Mouse (Mus musculus): ENCODE measurements around the gene Cbfa2t3.

Gene Cbfa2t3

DNA sequence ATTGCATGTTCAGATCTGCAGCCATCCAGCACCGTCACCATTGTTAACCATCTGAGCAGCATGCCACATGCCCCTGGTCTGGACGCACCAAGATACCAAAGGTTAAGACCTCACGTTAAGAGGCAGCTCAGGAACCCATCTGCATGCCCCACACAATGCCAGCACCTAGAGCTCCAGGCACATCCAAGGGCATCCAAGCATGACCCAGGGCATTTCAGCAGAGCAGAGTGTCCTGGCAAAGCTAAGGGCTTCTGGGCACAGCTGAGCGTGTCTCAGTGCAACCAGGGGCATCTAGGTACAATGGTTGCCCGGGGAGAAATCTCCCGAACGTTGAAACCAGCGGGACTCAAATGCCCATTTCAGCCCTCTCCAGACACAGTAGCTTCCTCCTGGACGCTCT lies 98.2 kb downstream of the Cbfa2t3 start:
- in situ Hi-C loops (cut with MboI; ENCODE audit: low pct_unique_long_range_greater_than_20kb in 1 of 2, low sequenced_read_pairs in 2 of 2, unreplicated experiment in 1 of 2) = no loop called here

DNA sequence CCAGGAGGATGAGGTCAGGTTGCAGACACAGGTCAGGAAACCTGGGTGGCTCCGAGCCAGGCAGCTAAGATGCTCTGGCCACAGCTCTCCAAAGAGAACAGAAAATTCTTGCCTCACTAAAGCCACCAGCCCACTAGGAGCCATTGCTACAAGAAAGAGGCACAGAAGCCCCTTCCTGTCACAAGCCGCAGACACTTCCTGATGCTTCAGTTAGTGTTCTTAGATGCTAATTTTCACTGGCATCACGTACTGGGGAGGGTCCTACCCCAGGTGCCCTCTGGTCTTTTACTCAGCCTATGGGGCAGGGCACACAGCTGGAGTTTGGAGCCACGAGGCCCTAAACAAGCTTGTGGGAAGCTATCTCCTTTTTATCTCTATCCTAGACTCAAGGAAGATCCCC lies 102.9 kb downstream of the Cbfa2t3 start:
- in situ Hi-C loops (cut with MboI; ENCODE audit: low pct_unique_long_range_greater_than_20kb in 1 of 2, low sequenced_read_pairs in 2 of 2, unreplicated experiment in 1 of 2) = no loop called here

DNA sequence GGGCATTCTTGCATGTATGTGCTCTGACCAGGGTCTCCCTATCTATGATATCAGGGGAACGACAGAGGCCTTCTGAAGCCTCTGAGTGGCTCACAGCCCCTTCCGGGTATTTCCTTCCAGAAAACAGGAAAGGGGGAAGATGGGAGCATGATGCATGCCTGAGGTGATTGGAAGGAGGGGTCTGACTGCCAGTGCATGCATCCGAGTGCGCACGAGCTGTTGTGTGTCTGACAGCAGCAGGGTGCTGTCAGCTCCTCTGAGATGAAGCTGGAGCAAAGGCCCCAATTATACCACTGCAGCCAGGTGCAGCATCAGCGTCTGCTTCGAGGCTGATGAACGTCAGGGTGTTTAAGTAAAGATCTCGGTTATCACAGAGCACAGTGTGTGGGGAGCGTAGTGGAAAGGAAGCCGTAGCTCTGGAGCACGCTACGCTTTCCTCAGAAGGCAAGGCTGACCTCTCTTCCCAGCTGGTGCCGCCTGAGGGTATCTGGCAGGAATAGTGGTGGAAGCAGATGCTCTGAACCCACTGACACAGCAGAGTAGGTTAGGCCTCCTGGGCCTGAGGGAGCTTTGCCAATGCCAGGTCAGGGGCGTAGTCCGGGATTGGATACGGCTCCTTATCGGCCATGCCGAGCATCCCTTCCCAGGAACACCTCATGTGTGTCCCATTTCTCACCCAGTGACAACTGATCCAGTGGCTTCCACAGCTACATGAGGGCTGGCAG lies 105.0 kb downstream of the Cbfa2t3 start:
- in situ Hi-C loops (cut with MboI; ENCODE audit: low pct_unique_long_range_greater_than_20kb in 1 of 2, low sequenced_read_pairs in 2 of 2, unreplicated experiment in 1 of 2) = no loop called here

DNA sequence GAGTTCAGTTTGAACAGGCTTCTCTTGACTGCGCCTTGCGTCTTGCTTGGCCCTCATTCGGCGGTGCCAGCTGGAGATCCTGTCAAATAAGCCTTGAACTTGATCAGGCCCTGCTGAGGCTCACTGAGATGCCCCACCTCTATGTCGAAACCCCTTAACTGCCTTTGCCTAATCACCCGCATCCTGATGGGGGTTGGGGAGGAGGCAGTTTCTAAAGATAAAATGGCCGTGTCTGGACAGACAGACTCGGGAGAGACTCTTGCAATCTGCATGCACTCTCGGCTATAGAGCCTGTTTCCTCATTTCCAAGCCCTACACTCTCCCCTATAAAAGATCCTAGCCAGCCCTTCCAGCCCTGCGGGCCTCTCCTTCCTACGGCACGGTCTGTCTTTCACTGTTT lies 105.7 kb downstream of the Cbfa2t3 start:
- in situ Hi-C loops (cut with MboI; ENCODE audit: low pct_unique_long_range_greater_than_20kb in 1 of 2, low sequenced_read_pairs in 2 of 2, unreplicated experiment in 1 of 2) = no loop called here

DNA sequence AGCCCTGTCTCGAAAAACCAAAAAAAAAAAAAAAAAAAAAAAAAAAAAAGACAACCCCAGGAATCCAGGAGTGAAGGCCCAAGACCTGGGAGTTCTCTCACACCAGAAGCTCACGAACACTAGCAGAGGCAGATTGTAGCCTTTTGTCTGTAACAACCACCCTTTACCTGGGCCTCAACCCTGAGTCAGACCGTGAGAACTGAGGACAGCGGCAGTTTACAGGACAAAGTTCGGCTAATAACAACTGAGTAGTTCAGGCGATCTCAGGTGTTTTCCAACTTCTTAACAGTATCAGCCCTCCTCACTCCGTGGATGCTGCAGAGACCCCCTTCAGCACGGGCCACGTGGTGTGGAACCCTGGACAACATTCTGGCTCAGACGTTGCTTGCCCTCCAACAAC lies 112.2 kb downstream of the Cbfa2t3 start:
- in situ Hi-C loops (cut with MboI; ENCODE audit: low pct_unique_long_range_greater_than_20kb in 1 of 2, low sequenced_read_pairs in 2 of 2, unreplicated experiment in 1 of 2) = no loop called here

DNA sequence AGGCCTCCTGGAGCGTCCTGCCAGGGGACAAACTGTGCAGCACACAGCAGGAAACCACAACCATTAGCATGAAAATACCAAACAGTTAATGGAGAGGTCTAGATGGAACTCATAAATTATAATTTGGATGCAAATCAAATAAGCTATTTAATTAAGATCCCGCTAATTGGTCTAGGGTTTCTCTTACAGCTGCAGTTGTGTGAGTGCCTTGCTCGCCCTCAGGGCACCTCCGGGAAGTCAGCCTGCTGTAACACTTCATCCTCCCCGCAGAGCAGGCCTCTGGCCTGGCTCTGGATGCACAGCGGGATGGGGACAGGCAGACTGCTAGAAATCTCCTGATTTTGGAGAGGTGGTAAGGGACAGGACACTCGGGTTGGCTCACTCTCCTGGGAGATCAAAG lies 112.7 kb downstream of the Cbfa2t3 start:
- in situ Hi-C loops (cut with MboI; ENCODE audit: low pct_unique_long_range_greater_than_20kb in 1 of 2, low sequenced_read_pairs in 2 of 2, unreplicated experiment in 1 of 2) = no loop called here

DNA sequence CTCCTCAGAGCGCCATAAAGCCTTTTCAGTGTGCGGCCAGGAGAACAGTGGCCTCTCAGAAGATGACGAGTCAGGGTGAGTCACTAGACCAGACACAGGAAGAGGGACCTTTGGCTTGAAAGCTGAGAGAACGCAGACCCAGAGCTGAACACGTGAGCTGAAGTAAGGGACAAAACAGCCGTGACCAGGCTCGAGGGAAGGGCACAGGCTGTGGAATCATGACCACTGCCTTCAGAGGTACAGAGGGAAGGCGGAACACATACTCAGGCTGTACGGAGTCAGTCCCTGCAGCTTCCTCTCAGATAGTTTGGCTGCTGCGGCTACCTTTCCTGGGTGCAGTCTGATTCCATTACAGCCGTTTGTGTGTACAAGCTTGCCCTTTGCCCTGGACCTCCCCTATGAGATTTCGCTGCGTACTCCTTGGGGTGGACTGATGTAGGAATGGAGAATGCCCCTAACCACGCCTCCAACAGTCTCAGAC lies 113.5 kb downstream of the Cbfa2t3 start:
- in situ Hi-C loops (cut with MboI; ENCODE audit: low pct_unique_long_range_greater_than_20kb in 1 of 2, low sequenced_read_pairs in 2 of 2, unreplicated experiment in 1 of 2) = no loop called here

DNA sequence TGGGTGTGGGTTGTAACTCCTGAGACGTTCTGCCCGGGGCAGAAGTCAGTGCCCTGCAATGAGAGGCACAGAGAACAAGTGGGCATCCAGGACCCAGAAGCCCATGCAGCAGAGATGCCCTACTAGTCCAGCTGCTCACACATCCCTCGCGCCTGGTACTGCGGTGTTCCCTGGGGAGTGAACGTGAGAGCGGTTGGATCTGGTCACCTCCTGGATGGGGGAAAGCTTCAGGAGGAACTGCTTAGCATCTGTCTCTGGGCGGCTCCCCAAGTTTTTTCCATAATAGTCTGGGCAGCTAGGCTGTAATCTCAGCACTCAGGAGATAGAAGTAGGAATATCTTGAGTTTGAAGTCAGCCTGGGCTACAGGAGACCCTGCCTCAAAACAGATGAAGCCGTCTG lies 113.9 kb downstream of the Cbfa2t3 start:
- in situ Hi-C loops (cut with MboI; ENCODE audit: low pct_unique_long_range_greater_than_20kb in 1 of 2, low sequenced_read_pairs in 2 of 2, unreplicated experiment in 1 of 2) = no loop called here

DNA sequence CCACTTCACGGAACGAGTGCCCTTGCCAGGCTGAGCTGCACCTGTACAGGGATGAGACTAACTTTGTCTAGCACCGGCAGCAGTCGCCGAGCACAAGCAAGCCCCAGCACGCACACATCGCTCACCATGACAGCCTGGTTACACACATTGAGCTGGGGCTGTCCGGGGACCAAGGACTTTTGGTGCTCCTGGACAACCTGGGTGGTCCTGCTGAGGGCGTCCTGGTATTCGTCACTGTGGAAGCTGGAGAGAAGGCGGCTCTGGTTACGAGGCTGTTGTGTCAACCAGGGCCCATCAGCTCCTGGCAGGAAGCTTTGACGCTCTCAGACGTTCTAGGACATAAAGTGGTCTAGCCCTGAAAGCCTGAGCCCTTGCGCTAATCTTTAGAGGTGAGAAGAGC lies 118.0 kb downstream of the Cbfa2t3 start:
- in situ Hi-C loops (cut with MboI; ENCODE audit: low pct_unique_long_range_greater_than_20kb in 1 of 2, low sequenced_read_pairs in 2 of 2, unreplicated experiment in 1 of 2) = no loop called here

DNA sequence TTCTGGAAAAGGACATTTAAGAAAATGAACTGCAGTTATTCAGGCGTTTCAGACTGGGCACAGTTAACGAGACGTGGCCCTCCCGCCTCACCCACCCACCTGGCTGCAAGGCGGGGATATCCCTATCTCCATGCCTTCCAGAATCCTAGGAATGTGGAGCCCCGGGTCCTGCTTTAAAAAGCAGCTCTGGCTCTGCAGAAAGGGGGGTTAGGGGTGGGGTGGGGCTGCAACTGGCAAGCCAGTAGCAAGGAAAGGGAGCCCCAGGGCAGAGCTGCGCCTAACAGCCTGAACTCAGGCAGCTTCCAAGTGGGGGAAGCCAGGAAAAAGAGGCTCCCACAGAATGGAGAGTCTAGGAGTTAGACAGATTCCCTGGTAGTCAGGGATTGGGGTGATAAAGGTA lies 119.7 kb downstream of the Cbfa2t3 start:
- in situ Hi-C loops (cut with MboI; ENCODE audit: low pct_unique_long_range_greater_than_20kb in 1 of 2, low sequenced_read_pairs in 2 of 2, unreplicated experiment in 1 of 2) = no loop called here

DNA sequence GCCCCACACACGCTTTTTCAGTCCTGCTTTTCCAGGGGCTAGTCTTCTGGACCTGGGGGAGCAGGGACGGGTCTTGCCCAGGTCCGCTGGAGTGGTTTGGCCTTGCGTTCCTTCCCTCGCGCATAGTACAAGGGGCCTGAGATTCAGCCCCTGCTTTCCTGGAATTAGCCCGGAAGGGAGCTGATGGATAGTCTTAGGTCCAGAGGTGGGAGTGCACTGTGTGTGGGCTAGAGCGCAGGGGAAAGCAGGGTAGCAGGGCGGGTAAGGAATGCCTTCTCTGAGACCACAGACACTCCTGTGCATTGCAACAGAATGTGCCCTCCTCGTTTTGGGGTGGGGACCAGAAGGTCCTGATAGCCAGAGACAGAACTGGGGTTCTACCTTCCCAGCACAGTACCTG lies 121.8 kb downstream of the Cbfa2t3 start:
- in situ Hi-C loops (cut with MboI; ENCODE audit: low pct_unique_long_range_greater_than_20kb in 1 of 2, low sequenced_read_pairs in 2 of 2, unreplicated experiment in 1 of 2) = no loop called here

DNA sequence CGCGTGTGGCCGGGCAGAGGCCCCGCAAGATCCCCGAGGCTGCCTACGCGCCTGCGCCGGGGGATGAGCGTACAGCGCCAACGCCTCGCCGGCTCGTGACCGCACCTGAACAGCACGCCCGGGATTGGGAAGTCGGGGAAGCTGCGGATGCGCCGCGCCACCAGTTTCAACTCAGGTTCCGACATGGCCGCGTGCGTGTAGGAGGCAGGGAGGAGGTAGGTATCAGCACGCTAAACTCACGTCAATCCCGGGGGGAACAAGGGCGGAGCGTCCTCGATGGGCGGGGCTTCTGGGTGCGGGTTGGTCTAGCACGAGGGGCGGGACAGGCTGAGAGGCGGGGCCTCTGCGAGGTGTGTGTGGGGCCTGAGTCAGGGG lies 122.3 kb downstream of the Cbfa2t3 start, which contains the start of gene Aprt:
Aprt (minus strand) TSS at position 262 of the 375 bp plus-strand sequence.
- in situ Hi-C loops (cut with MboI; ENCODE audit: low pct_unique_long_range_greater_than_20kb in 1 of 2, low sequenced_read_pairs in 2 of 2, unreplicated experiment in 1 of 2) = no loop called here

DNA sequence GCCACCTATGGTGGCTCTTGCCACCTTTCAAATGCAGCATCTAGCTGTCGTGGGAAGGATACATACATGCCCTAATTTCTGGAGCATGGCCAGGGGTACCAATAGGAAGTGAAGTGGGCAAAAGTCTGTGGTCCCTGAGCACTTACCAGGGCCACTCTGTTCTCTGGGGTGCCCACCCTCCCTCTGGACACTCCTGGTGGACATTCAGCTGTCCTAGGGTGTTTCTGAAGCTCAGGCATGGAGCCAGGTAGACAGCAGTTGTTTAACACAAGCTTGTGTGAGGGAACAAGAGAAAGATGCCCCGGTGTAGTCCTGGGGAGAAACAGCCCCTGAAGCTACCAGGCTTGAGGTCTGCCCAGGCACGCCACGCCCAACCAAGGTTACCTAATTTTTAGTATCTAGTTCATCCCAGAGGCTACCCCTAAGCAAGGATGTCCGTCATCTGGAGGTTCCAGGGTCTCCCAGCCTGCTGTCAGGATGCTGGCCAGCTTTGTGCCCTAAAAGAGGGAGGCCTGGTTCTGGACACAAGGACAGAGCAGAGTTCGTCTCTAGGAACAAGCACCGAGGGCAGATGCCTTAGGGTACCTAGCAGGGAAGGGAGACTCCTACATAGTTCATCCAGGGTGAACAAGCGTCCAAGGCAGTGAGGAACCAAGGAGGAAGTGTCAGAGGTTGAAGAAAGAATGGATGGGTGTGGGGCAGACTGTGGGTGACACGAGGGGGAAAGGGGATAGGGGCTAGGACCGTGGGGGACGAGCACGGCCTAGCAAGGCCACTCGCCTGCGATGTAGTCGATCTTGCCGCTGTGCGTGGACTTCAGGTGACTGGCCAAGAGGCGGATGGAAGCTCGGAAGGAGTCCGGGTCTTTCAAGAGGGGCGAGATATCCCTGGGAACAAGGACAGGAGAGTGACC lies 122.9 kb downstream of the Cbfa2t3 start:
- in situ Hi-C loops (cut with MboI; ENCODE audit: low pct_unique_long_range_greater_than_20kb in 1 of 2, low sequenced_read_pairs in 2 of 2, unreplicated experiment in 1 of 2) = no loop called here

DNA sequence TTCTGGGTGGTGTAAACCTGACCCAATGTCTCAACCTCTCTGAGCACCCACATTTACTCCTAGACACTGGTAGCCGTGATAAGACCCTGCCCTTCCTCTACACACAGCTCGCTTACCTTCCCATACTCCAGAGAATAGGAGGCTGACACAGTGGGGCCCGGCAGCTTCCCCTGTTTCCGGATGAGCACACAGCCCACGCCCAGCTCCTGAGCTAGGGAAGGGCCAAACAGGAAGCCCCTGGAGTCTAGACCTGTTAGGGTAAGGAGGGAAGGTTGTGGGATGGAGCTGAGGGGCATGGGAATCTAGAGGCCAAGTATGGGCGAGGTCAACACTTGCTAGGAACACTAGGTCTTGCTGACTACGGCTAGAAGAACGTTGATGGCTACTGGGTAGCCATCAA lies 123.6 kb downstream of the Cbfa2t3 start:
- in situ Hi-C loops (cut with MboI; ENCODE audit: low pct_unique_long_range_greater_than_20kb in 1 of 2, low sequenced_read_pairs in 2 of 2, unreplicated experiment in 1 of 2) = no loop called here
